ENCODE assay signal across 11 mouse cellular contexts in genomic region chr2:117913846-117914245, GRCm38 (mm10).
DNase-seq lines count a peak whose midpoint lies in the region; ATAC-seq and TF ChIP-seq lines count a peak whose summit lies in the region.
"Had no signal": no experiment of that assay in that cellular context is flagged by ENCODE, and none has a peak within 500 bp of the region (broad histone marks: within the 10 kb centered on the region; RNA-seq: fewer than 3 reads in every experiment).

No protein-coding gene starts in this region.

- no peaks in the 10 kb centered on the region for H3K36me3 ChIP-seq in forebrain, postnatal 0 days (ENCODE audit: insufficient read depth)
- H3K36me3 ChIP-seq: G1E; midbrain, embryonic 13.5 days had no signal

- no peak overlapping the region for H3K27ac ChIP-seq in bone marrow, adult 2 months (ENCODE audit: control insufficient read depth, insufficient read depth, low read depth, low read length, poor library complexity)
- H3K27ac ChIP-seq in forebrain, postnatal 0 days (ENCODE audit: low read depth, low read length), result no peak overlapping the region
- H3K27ac ChIP-seq: midbrain, embryonic 13.5 days had no signal

- no peak for TF ChIP-seq POLR2A in bone marrow, adult 2 months (IDR thresholded peaks at IDR 0.05; ENCODE audit: borderline replicate concordance, control insufficient read depth, low read depth, low read length)

- H3K27me3 ChIP-seq in forebrain, postnatal 0 days (ENCODE audit: insufficient read depth, low read length), result no peaks in the 10 kb centered on the region
- H3K27me3 ChIP-seq: midbrain, embryonic 13.5 days had no signal

- no peak overlapping the region for H3K4me2 ChIP-seq in forebrain, postnatal 0 days (ENCODE audit: low read depth)
- H3K4me2 ChIP-seq: midbrain, embryonic 13.5 days had no signal

- DNase-seq in layer of hippocampus, adult 9-11 months, result peak; percentile 14
- DNase-seq in layer of hippocampus, postnatal 36 days, result no peak
- peak; percentile 11 to 16 for DNase-seq in B cell, adult 2 months
- no peak for DNase-seq in right cerebral cortex, postnatal 14 days
- no peak for DNase-seq in forebrain, postnatal 0 days
- DNase-seq: cerebellum, adult 8-10 months had no signal

- H3K9ac ChIP-seq in forebrain, postnatal 0 days, result no peak overlapping the region
- H3K9ac ChIP-seq: midbrain, embryonic 13.5 days had no signal

- 30% methylated on average over 4 of the region's 4 CpGs for whole genome bisulfite sequencing in bone marrow, adult 2 months
- 96% methylated on average over 4 of the region's 4 CpGs for WGBS in forebrain, postnatal 0 days

- peak; percentile 78 for TF ChIP-seq CTCF in bone marrow, adult 2 months (IDR thresholded peaks at IDR 0.05; ENCODE audit: control insufficient read depth, insufficient read depth, low read length)
- no peak for TF ChIP-seq CTCF in forebrain, postnatal 0 days (IDR thresholded peaks at IDR 0.05; ENCODE audit: low read depth)

- H3K9me3 ChIP-seq in forebrain, postnatal 0 days (ENCODE audit: low read length), result no peaks in the 10 kb centered on the region
- H3K9me3 ChIP-seq: midbrain, embryonic 13.5 days had no signal

- H3K4me3 ChIP-seq in bone marrow, adult 2 months (replicated peaks; ENCODE audit: control insufficient read depth, low read depth, low read length), result no peak overlapping the region
- H3K4me3 ChIP-seq in forebrain, postnatal 0 days (ENCODE audit: low read depth, low read length), result no peak overlapping the region
- H3K4me3 ChIP-seq: midbrain, embryonic 13.5 days had no signal

- no peaks in the 10 kb centered on the region; the same call in 1 of the 2 replicates for H3K4me1 ChIP-seq in bone marrow, adult 2 months (ENCODE audit: control insufficient read depth, insufficient read depth, low read length)
- H3K4me1 ChIP-seq in forebrain, postnatal 0 days (ENCODE audit: insufficient read depth), result no peaks in the 10 kb centered on the region
- H3K4me1 ChIP-seq: midbrain, embryonic 13.5 days had no signal

- peak; percentile 99 for ATAC-seq in megakaryocyte, adult 5-6 weeks (ENCODE audit: poor library complexity, severe bottlenecking)
- no peak for ATAC-seq in activated CD4-positive, CD25-positive, alpha-beta regulatory T cell, adult 4 months
- ATAC-seq in forebrain, postnatal 0 days, result no peak
- ATAC-seq: midbrain, embryonic 13.5 days had no signal

Comparison
In these comparisons a context has a peak if more than half of its experiments do, and no peak if none do; other contexts are left out.
1. DNase-seq: peak in layer of hippocampus, adult 9-11 months (single experiment) and B cell, adult 2 months (2 of 2); none in layer of hippocampus, postnatal 36 days (0 of 2), right cerebral cortex, postnatal 14 days (single experiment) and forebrain, postnatal 0 days (single experiment).